Mouse (Mus musculus): Measurements from ENCODE around the gene Plb1.

DNA sequence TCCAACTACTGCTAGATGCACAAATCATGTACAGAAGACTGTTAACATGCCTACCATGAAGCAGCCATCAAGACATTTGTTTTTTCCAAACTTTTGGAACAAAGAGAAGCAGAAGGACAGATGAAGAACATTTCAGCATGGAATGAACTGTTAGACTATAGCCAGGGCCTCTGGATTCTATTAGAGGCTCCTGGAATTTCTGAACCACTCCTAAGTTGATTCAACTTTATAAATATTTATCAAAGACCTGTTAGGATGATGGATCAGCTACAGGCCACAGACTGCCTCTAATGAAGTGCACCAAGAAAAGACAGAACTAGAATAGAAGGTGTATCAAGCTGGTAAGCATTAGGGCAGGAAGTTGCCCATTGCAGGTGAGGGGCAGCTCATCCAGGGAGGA lies 156.1 kb downstream of the Plb1 start:
- no peak for TF ChIP-seq CTCF (IDR thresholded peaks at IDR 0.05; ENCODE audit: borderline replicate concordance, control insufficient read depth, extremely low read depth, insufficient read depth, low read length, poor library complexity)
- TF ChIP-seq POLR2A (IDR thresholded peaks at IDR 0.05; ENCODE audit: control insufficient read depth, extremely low read depth, insufficient read depth, low read length, poor library complexity): no peak
